Comparison of ENCODE assay signal across 7 mouse cellular contexts in genomic region chr13:73603522-73604155, GRCm38 (mm10). TPM values are rescaled to one million over a fixed set of nuclear protein-coding genes. Genes with fewer than 3 reads are reported as not detected.
DNase-seq lines count a peak whose midpoint lies in the region; ATAC-seq and TF ChIP-seq lines count a peak whose summit lies in the region.

TSS of gene Clptm1l (plus strand) at chr13:73604006.

- H3K27me3 ChIP-seq in embryonic facial prominence, embryonic 10.5 days (replicated peaks; ENCODE audit: low read depth, poor library complexity, severe bottlenecking) = no peaks in the 10 kb centered on the region
- no peaks in the 10 kb centered on the region for H3K27me3 ChIP-seq in intestine, postnatal 0 days (replicated peaks; ENCODE audit: control insufficient read depth, insufficient read depth, low read length)
- no peaks in the 10 kb centered on the region for H3K27me3 ChIP-seq in midbrain, embryonic 12.5 days
- H3K27me3 ChIP-seq in small intestine, adult 2 months (ENCODE audit: control insufficient read depth, insufficient read depth, low read length) = no peaks in the 10 kb centered on the region

- intact Hi-C loops in left cerebral cortex, postnatal 4 days (cut with DNase I) = no loop called here

- peak; percentile 97 for ATAC-seq in intestine, postnatal 0 days
- peak; percentile 98 for ATAC-seq in midbrain, embryonic 12.5 days (ENCODE audit: low FRiP score, low read depth)

- H3K9ac ChIP-seq in intestine, postnatal 0 days (ENCODE audit: low read depth, low read length) = peak within 1 kb of the TSS; percentile 59
- peak within 1 kb of the TSS; percentile 84 for H3K9ac ChIP-seq in midbrain, embryonic 12.5 days (replicated peaks)

- TF ChIP-seq CTCF in intestine, postnatal 0 days (IDR thresholded peaks at IDR 0.05; ENCODE audit: low read depth) = no peak; the same call in 1 of the 2 replicates
- TF ChIP-seq CTCF in small intestine, adult 2 months (IDR thresholded peaks at IDR 0.05; ENCODE audit: extremely low read depth, insufficient read length, insufficient replicate concordance, low read depth, low read length) = no peak

- H3K27ac ChIP-seq in embryonic facial prominence, embryonic 10.5 days (replicated peaks) = peak within 1 kb of the TSS; percentile 91
- peak within 1 kb of the TSS; percentile 58 for H3K27ac ChIP-seq in intestine, postnatal 0 days (ENCODE audit: low read depth, low read length)
- peak within 1 kb of the TSS; percentile 73 for H3K27ac ChIP-seq in midbrain, embryonic 12.5 days (replicated peaks)
- peak within 1 kb of the TSS; percentile 67 for H3K27ac ChIP-seq in small intestine, adult 2 months (ENCODE audit: insufficient read depth, low read depth, low read length)

- no peaks in the 10 kb centered on the region for H3K9me3 ChIP-seq in embryonic facial prominence, embryonic 10.5 days
- H3K9me3 ChIP-seq in intestine, postnatal 0 days (ENCODE audit: control insufficient read depth) = no peaks in the 10 kb centered on the region
- H3K9me3 ChIP-seq in midbrain, embryonic 12.5 days = no peaks in the 10 kb centered on the region

- TF ChIP-seq POLR2A in small intestine, adult 2 months (IDR thresholded peaks at IDR 0.05; ENCODE audit: low read depth, low read length) = peak; percentile 73

- H3K36me3 ChIP-seq in embryonic facial prominence, embryonic 10.5 days (replicated peaks) = peaks cover 27% of the 10 kb centered on the region
- peaks cover 27% of the 10 kb centered on the region for H3K36me3 ChIP-seq in intestine, postnatal 0 days (ENCODE audit: control insufficient read depth, insufficient read depth)
- peaks cover 29% of the 10 kb centered on the region for H3K36me3 ChIP-seq in midbrain, embryonic 12.5 days
- H3K36me3 ChIP-seq in small intestine, adult 2 months (ENCODE audit: control insufficient read depth, insufficient read depth, low read length) = peaks cover 15% of the 10 kb centered on the region

- H3K4me2 ChIP-seq in intestine, postnatal 0 days (replicated peaks; ENCODE audit: low read depth) = peak within 1 kb of the TSS; percentile 88
- H3K4me2 ChIP-seq in midbrain, embryonic 12.5 days (replicated peaks) = peak within 1 kb of the TSS; percentile 87

- peak within 1 kb of the TSS; percentile 92 for H3K4me3 ChIP-seq in embryonic facial prominence, embryonic 10.5 days
- peak within 1 kb of the TSS; percentile 60 for H3K4me3 ChIP-seq in intestine, postnatal 0 days (ENCODE audit: low read depth, low read length)
- H3K4me3 ChIP-seq in midbrain, embryonic 12.5 days = peak within 1 kb of the TSS; percentile 89
- peak within 1 kb of the TSS; percentile 93 for H3K4me3 ChIP-seq in small intestine, adult 2 months (ENCODE audit: low read depth, low read length)

- peak; percentile 99 for DNase-seq in adrenal gland, postnatal 10 days
- DNase-seq in embryonic facial prominence, embryonic 10.5 days (ENCODE audit: low spot score) = peak; percentile 98
- no peak for DNase-seq in gonadal fat pad, adult 2 months (ENCODE audit: low read depth)
- DNase-seq in left cerebral cortex, postnatal 4 days = peak; percentile 97

- peaks cover 23% of the 10 kb centered on the region for H3K4me1 ChIP-seq in embryonic facial prominence, embryonic 10.5 days
- peaks cover 5% of the 10 kb centered on the region; the same call in 1 of the 2 replicates for H3K4me1 ChIP-seq in intestine, postnatal 0 days (replicated peaks; ENCODE audit: control insufficient read depth, insufficient read depth, low read length)
- H3K4me1 ChIP-seq in midbrain, embryonic 12.5 days = peaks cover 14% of the 10 kb centered on the region
- peaks cover 9% of the 10 kb centered on the region for H3K4me1 ChIP-seq in small intestine, adult 2 months (ENCODE audit: control insufficient read depth, insufficient read depth, insufficient read length, low read length)

- WGBS in embryonic facial prominence, embryonic 10.5 days = under 1% methylated on average over 53 of the region's 53 CpGs
- under 1% methylated on average over 46 of the region's 53 CpGs for whole genome bisulfite sequencing in intestine, postnatal 0 days
- under 1% methylated on average over 53 of the region's 53 CpGs for WGBS in midbrain, embryonic 12.5 days
- under 1% methylated on average over 53 of the region's 53 CpGs for WGBS in small intestine, adult 2 months

RNA-seq across cellular contexts. Expression of gene Clptm1l, which starts in this region (rescaled TPM):
- 100 to 1,000 TPM; 110 to 111 TPM for total RNA-seq in adrenal gland, postnatal 10 days (2021)
- polyA plus RNA-seq in embryonic facial prominence, embryonic 10.5 days (2016; fragmentation: Nextera tagmentation; extraction: Ambion mirVana) = 98.9 and 103 TPM in 2 replicates
- polyA plus RNA-seq in gonadal fat pad, adult 2 months (2012; rRNA removed) = 211 and 238 TPM in 2 replicates
- 127 and 132 TPM in 2 replicates for polyA plus RNA-seq in intestine, postnatal 0 days (2015; fragmentation: Nextera tagmentation; extraction: Ambion mirVana)
- 100 to 1,000 TPM; 110 to 118 TPM for total RNA-seq in left cerebral cortex, postnatal 4 days (2021)
- 110 and 117 TPM in 2 replicates for polyA plus RNA-seq in midbrain, embryonic 12.5 days (2016; fragmentation: Nextera tagmentation; extraction: Ambion mirVana)
- 107 and 134 TPM in 2 replicates for polyA plus RNA-seq in small intestine, adult 2 months (2012; rRNA removed)
